Mouse (Mus musculus) limb, embryonic 10.5 days (tissue): ENCODE measurements around the gene Smarcad1. TPM values are rescaled to one million over a fixed set of nuclear protein-coding genes. Genes with fewer than 3 reads are reported as not detected.

Experiments
- DNase-seq: peaks from one replicate; pipeline ENCODE4 v3.0.0-alpha.2; 2017; ENCODE audit warnings: low spot score
- H3K27ac ChIP-seq: fragments of 300-500 bp; sonication (generic); 2 replicates; pipeline ENCODE4 v1.5.1; 2016; ENCODE audit warnings: mild to moderate bottlenecking
- H3K27me3 ChIP-seq: fragments of 300-500 bp; sonication (generic); 2 replicates; pipeline ENCODE4 v1.6.1; 2016; ENCODE audit warnings: low read depth, mild to moderate bottlenecking; ENCODE audit not compliant: poor library complexity, severe bottlenecking
- H3K36me3 ChIP-seq: fragments of 300-500 bp; sonication (generic); 2 replicates; pipeline ENCODE4 v1.6.1; 2016; ENCODE audit warnings: mild to moderate bottlenecking, moderate library complexity
- H3K4me1 ChIP-seq: fragments of 300-500 bp; sonication (generic); 2 replicates; pipeline ENCODE4 v1.6.1; 2016
- H3K4me3 ChIP-seq: fragments of 300-500 bp; sonication (generic); 2 replicates; pipeline ENCODE4 v1.5.1; 2016; ENCODE audit warnings: mild to moderate bottlenecking, moderate library complexity
- H3K9me3 ChIP-seq: fragments of 300-500 bp; sonication (generic); replicated peaks from 2 replicates; pipeline ENCODE4 v1.6.1; 2016; ENCODE audit warnings: mild to moderate bottlenecking
- WGBS: fragments of 180-500 bp; shearing (Covaris S2); methylation state at CpG from one replicate; pipeline ENCODE4 v1.1.7; 2016; 5-methylcytosine and 5-hydroxymethylcytosine counted together
- polyA plus RNA-seq: library from polyadenylated mRNA; unstranded; fragments of >200 nt; fragmentation: Nextera tagmentation; extraction: Ambion mirVana; gene quantifications from 2 replicates; pipeline ENCODE4 v1.2.1, GENCODE M21; 2016

The Smarcad1 gene
- polyA plus RNA-seq, 1 experiment from 2014 or later, result 109 TPM

DNA sequence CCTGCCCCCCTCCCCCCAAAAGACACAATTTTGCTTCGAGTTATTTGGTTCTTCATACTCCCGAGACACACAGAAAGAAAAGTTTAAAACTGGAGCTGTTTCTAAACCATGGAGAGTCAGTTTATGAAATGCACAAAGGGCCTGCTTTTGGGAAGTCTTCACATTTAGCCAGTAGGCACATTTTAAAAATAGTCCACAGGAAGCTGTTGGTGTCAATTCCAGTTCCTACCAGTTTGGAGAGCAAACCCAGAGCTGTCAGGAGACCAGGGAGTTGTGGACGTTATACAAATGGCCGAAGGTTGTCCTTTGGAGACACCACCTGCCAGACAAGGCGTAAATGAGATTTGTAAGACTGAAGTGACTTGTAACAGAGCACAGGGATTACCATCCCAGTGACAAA, 122.6 kb downstream of the Smarcad1 start:
- no peak overlapping the region for H3K27ac ChIP-seq
- no peak overlapping the region for H3K4me3 ChIP-seq
- WGBS, result 59% methylated on average over 5 of the region's 5 CpGs
- H3K36me3 ChIP-seq, result no peaks in the 10 kb centered on the region
- H3K27me3 ChIP-seq, result no peaks in the 10 kb centered on the region
- DNase-seq, result no peak
- no peaks in the 10 kb centered on the region for H3K9me3 ChIP-seq
- no peaks in the 10 kb centered on the region for H3K4me1 ChIP-seq

Other genes starting within 250 kb of the Smarcad1 start
- gene Hpgds, start 102.3 kb downstream of the Smarcad1 start, polyA plus RNA-seq, result 2.1 and 2.2 TPM in 2 replicates